Mouse (Mus musculus) liver, postnatal 0 days (tissue): ENCODE measurements around the gene Gyg. TPM values are rescaled to one million over a fixed set of nuclear protein-coding genes. Genes with fewer than 3 reads are reported as not detected.

Experiments used
- ATAC-seq: fragments of 200-750 bp; cut with Nextera tagmentation; 2 replicates; pipeline ENCODE4 v1.8.0; 2017; ENCODE audit warnings: mild to moderate bottlenecking, moderate library complexity
- DNase-seq: peaks from one replicate; pipeline ENCODE4 v3.0.0-alpha.2; 2016
- H3K27ac ChIP-seq: fragments of 300-500 bp; sonication (generic); 2 replicates; pipeline ENCODE4 v1.5.1; 2014; ENCODE audit warnings: antibody characterized with exemption, moderate library complexity, mild to moderate bottlenecking, low read depth
- H3K27me3 ChIP-seq: fragments of 300-500 bp; sonication (generic); 2 replicates; pipeline ENCODE4 v1.6.1; 2014; ENCODE audit warnings: low read length, control low read depth, mixed read lengths; ENCODE audit not compliant: insufficient read depth
- H3K36me3 ChIP-seq: fragments of 300-500 bp; sonication (generic); replicated peaks from 2 replicates; pipeline ENCODE4 v1.6.1; 2014; ENCODE audit warnings: mild to moderate bottlenecking, control low read depth, low read length, moderate library complexity, mixed read lengths; ENCODE audit not compliant: insufficient read depth
- H3K4me1 ChIP-seq: fragments of 300-500 bp; sonication (generic); 2 replicates; pipeline ENCODE4 v1.6.1; 2014; ENCODE audit warnings: antibody characterized with exemption, mild to moderate bottlenecking, control low read depth; ENCODE audit not compliant: insufficient read depth
- H3K4me2 ChIP-seq: fragments of 300-500 bp; sonication (generic); 2 replicates; pipeline ENCODE4 v1.6.1; 2014; ENCODE audit warnings: low read depth, mild to moderate bottlenecking, low read length, moderate library complexity, mixed read lengths
- H3K4me3 ChIP-seq: fragments of 300-500 bp; sonication (generic); 2 replicates; pipeline ENCODE4 v1.5.1; 2014; ENCODE audit warnings: low read depth, low read length
- H3K9ac ChIP-seq: fragments of 300-500 bp; sonication (generic); replicated peaks from 2 replicates; pipeline ENCODE4 v1.6.1; 2014; ENCODE audit warnings: mild to moderate bottlenecking, moderate library complexity
- H3K9me3 ChIP-seq: fragments of 300-500 bp; sonication (generic); 2 replicates; pipeline ENCODE4 v1.6.1; 2016; ENCODE audit warnings: mild to moderate bottlenecking, control low read depth, low read length, mixed read lengths
- CTCF ChIP-seq: sonication (generic); IDR thresholded peaks from 2 replicates; pipeline ENCODE4 v1.5.1; 2016; ENCODE audit warnings: antibody characterized with exemption, low read depth
- EP300 ChIP-seq: IDR thresholded peaks from 2 replicates; pipeline ENCODE4 v1.6.1; 2016; ENCODE audit warnings: antibody characterized with exemption, low read depth, mild to moderate bottlenecking
- WGBS: fragments of 180-500 bp; shearing (Covaris S2); extraction: QIAGEN DNeasy Blood & Tissue Kit; methylation state at CpG from one replicate; pipeline ENCODE4 v1.1.7; 2014; ENCODE audit not compliant: insufficient replicate concordance; 5-methylcytosine and 5-hydroxymethylcytosine counted together
- polyA plus RNA-seq: library from polyadenylated mRNA; unstranded; fragments of >200 nt; fragmentation: Nextera tagmentation; extraction: Ambion mirVana; gene quantifications from 2 replicates; pipeline ENCODE4 v1.2.1, GENCODE M21; 2015

Gyg gene
- polyA plus RNA-seq, 1 experiment from 2014 or later: 19.2 TPM

DNA sequence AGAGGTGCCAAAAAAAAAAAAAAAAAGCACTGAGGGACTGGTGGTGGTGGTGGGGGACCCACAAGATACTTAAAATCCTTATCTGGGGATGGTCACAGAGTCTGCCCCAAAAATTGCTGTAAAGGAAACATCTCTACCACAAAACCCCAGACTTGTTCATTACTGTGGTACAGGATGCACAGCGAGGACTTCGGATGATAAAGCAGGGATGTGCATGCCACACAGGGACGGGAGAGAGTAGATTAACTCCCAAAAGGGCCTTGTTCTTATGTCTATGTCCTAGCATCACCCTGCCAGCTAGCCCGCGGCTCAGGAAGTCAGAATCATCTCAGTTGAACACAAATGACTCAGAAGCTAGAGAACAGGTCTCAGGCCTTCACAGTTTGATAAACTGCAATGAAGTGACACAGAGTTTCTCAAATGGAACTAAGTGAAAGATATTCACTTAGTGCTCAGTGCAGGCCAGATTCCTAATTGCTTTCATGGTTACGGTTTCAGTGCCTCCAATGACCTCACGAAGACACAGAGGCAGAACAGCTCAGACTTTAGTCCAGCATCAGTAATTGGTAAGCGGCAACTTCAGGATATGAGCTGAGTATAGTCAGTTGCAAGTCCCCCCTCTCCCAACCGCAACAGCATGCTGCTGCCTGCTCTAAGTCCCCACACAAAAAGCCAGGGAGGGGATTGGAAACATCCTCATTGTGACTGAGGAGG is 18.1 kb downstream of the Gyg start:
- Histone ChIP-seq H3K4me1 (no peaks in the 10 kb centered on the region), H3K4me3 (no peak overlapping the region), H3K27me3 (no peaks in the 10 kb centered on the region), H3K27ac (no peak overlapping the region), H3K4me2 (no peak overlapping the region), H3K9ac (no peak overlapping the region), H3K9me3 (no peaks in the 10 kb centered on the region), H3K36me3 (peaks cover 17% of the 10 kb centered on the region)
- TF ChIP-seq CTCF: no peak
- no peak for TF ChIP-seq EP300
- no peak for ATAC-seq
- DNase-seq: no peak
- 62% methylated on average over 9 of the region's 9 CpGs for WGBS

DNA sequence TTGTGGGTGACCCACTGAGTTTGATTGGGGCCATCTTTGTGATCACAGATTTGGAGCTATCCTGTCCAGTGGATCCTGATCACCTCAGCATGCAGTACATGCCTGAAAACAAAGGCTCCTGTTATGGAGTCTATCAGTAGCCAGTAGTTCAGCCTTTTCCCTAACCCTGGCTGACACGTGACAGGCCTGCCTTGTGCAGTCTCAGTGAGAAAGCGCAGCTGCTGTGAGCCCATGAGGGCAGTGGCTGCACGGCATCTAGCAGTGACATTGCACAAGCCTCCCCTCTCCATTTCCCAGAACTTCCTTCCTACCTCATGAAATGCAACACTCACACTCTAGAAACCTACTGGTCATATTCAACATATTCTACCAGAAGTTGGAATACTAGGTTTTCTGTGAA is 20.6 kb downstream of the Gyg start:
- Histone ChIP-seq H3K27me3 (no peaks in the 10 kb centered on the region), H3K27ac (no peak overlapping the region), H3K9ac (no peak overlapping the region), H3K9me3 (no peaks in the 10 kb centered on the region), H3K4me3 (no peak overlapping the region), H3K4me2 (no peak overlapping the region), H3K4me1 (no peaks in the 10 kb centered on the region), H3K36me3 (peaks cover 17% of the 10 kb centered on the region)
- 61% methylated on average over 3 of the region's 3 CpGs for WGBS
- DNase-seq (no peak), ATAC-seq (no peak)
- no peak for TF ChIP-seq CTCF
- no peak for TF ChIP-seq EP300

GRCm38 (mm10) chr3:20133745-20134144 is 21.4 kb downstream of the Gyg start:
- no peak for DNase-seq
- WGBS: 75% methylated on average over 1 of the region's 1 CpGs
- TF ChIP-seq EP300 (no peak), CTCF (no peak)

GRCm38 (mm10) chr3:20132731-20133130 is 22.4 kb downstream of the Gyg start:
- no peaks in the 10 kb centered on the region for H3K9me3 ChIP-seq
- DNase-seq (no peak), ATAC-seq (no peak)
- no peaks in the 10 kb centered on the region for H3K4me1 ChIP-seq
- H3K27ac ChIP-seq: no peak overlapping the region
- TF ChIP-seq EP300 (no peak), CTCF (no peak)
- no peak overlapping the region for H3K9ac ChIP-seq
- no peak overlapping the region for H3K4me2 ChIP-seq
- WGBS: 82% methylated on average over 1 of the region's 1 CpGs
- no peak overlapping the region for H3K4me3 ChIP-seq
- peaks cover 20% of the 10 kb centered on the region for H3K36me3 ChIP-seq
- no peaks in the 10 kb centered on the region for H3K27me3 ChIP-seq

More at GRCm38 (mm10) chr3:20133745-20134144, 21.4 kb downstream of the Gyg start:
- H3K36me3 ChIP-seq: peaks cover 17% of the 10 kb centered on the region
- H3K4me3 ChIP-seq: no peak overlapping the region
- no peak overlapping the region for H3K27ac ChIP-seq
- H3K4me1 ChIP-seq: no peaks in the 10 kb centered on the region
- no peaks in the 10 kb centered on the region for H3K27me3 ChIP-seq
- no peak for ATAC-seq
- no peak overlapping the region for H3K4me2 ChIP-seq
- H3K9me3 ChIP-seq: no peaks in the 10 kb centered on the region
- no peak overlapping the region for H3K9ac ChIP-seq

DNA sequence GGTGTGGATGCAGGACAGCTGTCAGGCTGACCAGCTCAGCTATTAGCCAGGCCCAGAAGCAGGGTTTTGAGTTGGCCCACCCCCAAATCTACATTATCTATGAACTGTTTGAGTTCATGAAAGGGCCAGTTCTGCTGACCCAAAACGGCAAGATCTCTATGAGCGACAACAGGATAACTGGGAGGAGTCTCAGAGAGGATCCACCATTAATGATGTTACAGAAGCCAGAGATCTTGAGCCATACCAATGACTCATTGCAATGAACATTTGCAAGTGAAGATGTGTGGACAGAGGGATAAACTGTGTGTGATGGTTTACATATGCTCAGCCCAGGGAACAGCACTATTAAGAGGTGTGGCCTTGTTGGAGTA is 23.8 kb downstream of the Gyg start:
- H3K4me2 ChIP-seq: no peak overlapping the region
- DNase-seq: no peak
- H3K27ac ChIP-seq: no peak overlapping the region
- no peak for ATAC-seq
- no peaks in the 10 kb centered on the region for H3K4me1 ChIP-seq
- no peak for TF ChIP-seq CTCF
- TF ChIP-seq EP300: no peak
- H3K4me3 ChIP-seq: no peak overlapping the region
- 78% methylated on average over 2 of the region's 2 CpGs for WGBS
- H3K36me3 ChIP-seq: peaks cover 22% of the 10 kb centered on the region
- no peaks in the 10 kb centered on the region for H3K9me3 ChIP-seq
- no peak overlapping the region for H3K9ac ChIP-seq
- no peaks in the 10 kb centered on the region for H3K27me3 ChIP-seq

- no peak overlapping the region for H3K9ac ChIP-seq
- H3K27ac ChIP-seq: no peak overlapping the region
- no peak for ATAC-seq
- peaks cover 17% of the 10 kb centered on the region for H3K36me3 ChIP-seq
- no peak for DNase-seq
- 86% methylated on average over 8 of the region's 8 CpGs for WGBS
- no peak for TF ChIP-seq CTCF
- no peak for TF ChIP-seq EP300
- no peak overlapping the region for H3K4me2 ChIP-seq
- H3K4me3 ChIP-seq: no peak overlapping the region
- no peaks in the 10 kb centered on the region for H3K27me3 ChIP-seq
- H3K9me3 ChIP-seq: no peaks in the 10 kb centered on the region
- H3K4me1 ChIP-seq: no peaks in the 10 kb centered on the region
Observed at GRCm38 (mm10) chr3:20130456-20131349, 24.4 kb downstream of the Gyg start.
